Mouse (Mus musculus) cerebellum, adult 2 months (tissue): Measurements from ENCODE around the gene Msmo1. TPM values are rescaled to one million over a fixed set of nuclear protein-coding genes. Genes with fewer than 3 reads are reported as not detected.

Experiments
- DNase-seq, 2 experiments: peaks; one replicate each; pipeline ENCODE4 v3.0.0; 2021
- H3K27ac ChIP-seq: fragments of 200-500 bp; 2 replicates; pipeline ENCODE4 v1.5.1; 2012; ENCODE audit warnings: low read length, control low read depth, inconsistent platforms; ENCODE audit not compliant: insufficient read depth
- H3K27me3 ChIP-seq: fragments of 200-500 bp; 2 replicates; pipeline ENCODE4 v1.6.1; 2012; ENCODE audit warnings: inconsistent platforms, mild to moderate bottlenecking, low read length, moderate library complexity; ENCODE audit not compliant: control insufficient read depth, insufficient read depth
- H3K4me1 ChIP-seq: fragments of 200-500 bp; 2 replicates; pipeline ENCODE4 v1.6.1; 2011; ENCODE audit warnings: low read length; ENCODE audit not compliant: control insufficient read depth, insufficient read depth
- H3K4me3 ChIP-seq: fragments of 200-500 bp; replicated peaks from 2 replicates; pipeline ENCODE3; 2011; ENCODE audit warnings: mild to moderate bottlenecking, low read depth, low read length, control low read depth; ENCODE audit not compliant: insufficient read depth
- CTCF ChIP-seq: fragments of 200-500 bp; IDR thresholded peaks from 2 replicates; pipeline ENCODE4 v1.5.1; 2011; ENCODE audit warnings: low read depth, mild to moderate bottlenecking, control low read depth, low read length, moderate library complexity, borderline replicate concordance; ENCODE audit not compliant: insufficient read depth
- POLR2A ChIP-seq: fragments of 200-500 bp; IDR thresholded peaks from 2 replicates; pipeline ENCODE4 v1.6.1; 2011; ENCODE audit warnings: low read length, control low read depth, borderline replicate concordance; ENCODE audit not compliant: insufficient read depth
- WGBS: fragments of 180-500 bp; shearing (Covaris S2); methylation state at CpG from one replicate; pipeline ENCODE4 v1.1.7; 2018; 5-methylcytosine and 5-hydroxymethylcytosine counted together
- polyA plus RNA-seq: library from polyadenylated mRNA; depleted of rRNA; stranded (reverse); fragments of >200 nt; gene quantifications from 2 replicates; pipeline ENCODE4 v1.2.3, GENCODE M21; 2012; rRNA removed

The Msmo1 gene
- polyA plus RNA-seq, 1 experiment, result 107 TPM

GRCm38 (mm10) chr8:64682501-64682900 is 51.1 kb downstream of the Msmo1 start:
- TF ChIP-seq POLR2A (no peak), CTCF (no peak)
- Histone ChIP-seq H3K4me1 (peaks cover 6% of the 10 kb centered on the region; the same call in 1 of the 2 replicates), H3K27ac (no peak overlapping the region), H3K4me3 (no peak overlapping the region), H3K27me3 (no peaks in the 10 kb centered on the region)
- 82% methylated on average over 3 of the region's 3 CpGs for WGBS
- DNase-seq, result no peak

- Histone ChIP-seq H3K27me3 (no peaks in the 10 kb centered on the region), H3K27ac (no peak overlapping the region), H3K4me1 (peaks cover 3% of the 10 kb centered on the region), H3K4me3 (no peak overlapping the region)
- TF ChIP-seq POLR2A (no peak), CTCF (peak; percentile 17; the same call in 1 of the 2 replicates)
- WGBS, result 74% methylated on average over 2 of the region's 2 CpGs
- no peak for DNase-seq
These were observed 57.2 kb downstream of the Msmo1 start for GRCm38 (mm10) chr8:64676381-64676780.

- H3K27me3 ChIP-seq, result no peaks in the 10 kb centered on the region
- DNase-seq, result no peak
- TF ChIP-seq CTCF (no peak), POLR2A (no peak)
- H3K4me1 ChIP-seq, result peaks cover 5% of the 10 kb centered on the region
- no peak overlapping the region for H3K27ac ChIP-seq
- WGBS, result 74% methylated on average over 8 of the region's 8 CpGs
- H3K4me3 ChIP-seq, result no peak overlapping the region
These were observed 58.5 kb downstream of the Msmo1 start for GRCm38 (mm10) chr8:64674951-64675585.

GRCm38 (mm10) chr8:64672920-64673319 is 60.7 kb downstream of the Msmo1 start:
- Histone ChIP-seq H3K27ac (no peak overlapping the region), H3K27me3 (no peaks in the 10 kb centered on the region)
- 77% methylated on average over 2 of the region's 2 CpGs for WGBS

GRCm38 (mm10) chr8:64671937-64672336 is 61.7 kb downstream of the Msmo1 start:
- DNase-seq, result no peak
- no peak overlapping the region for H3K4me3 ChIP-seq
- 2% methylated on average over 1 of the region's 1 CpGs for WGBS
- H3K4me1 ChIP-seq, result peaks cover 6% of the 10 kb centered on the region
- H3K27ac ChIP-seq, result no peak overlapping the region
- no peak for TF ChIP-seq POLR2A
- no peaks in the 10 kb centered on the region for H3K27me3 ChIP-seq

More at GRCm38 (mm10) chr8:64672920-64673319, 60.7 kb downstream of the Msmo1 start:
- no peak overlapping the region for H3K4me3 ChIP-seq
- no peak for TF ChIP-seq POLR2A
- TF ChIP-seq CTCF, result no peak
- H3K4me1 ChIP-seq, result peaks cover 5% of the 10 kb centered on the region
- no peak for DNase-seq

Other genes with a start within 250 kb of the Msmo1 start
- 673 and 722 TPM in 2 replicates for gene Cpe, start 40.7 kb downstream of the Msmo1 start, polyA plus RNA-seq
- gene Klhl2, start 116.2 kb upstream of the Msmo1 start, polyA plus RNA-seq, result 58.4 and 73.5 TPM in 2 replicates
- gene Tmem192, start 213.4 kb upstream of the Msmo1 start, polyA plus RNA-seq, result 42.8 and 48.4 TPM in 2 replicates